Mouse (Mus musculus) embryonic facial prominence, embryonic 12.5 days (tissue): Measurements from ENCODE around the gene Stra6. TPM values are rescaled to one million over a fixed set of nuclear protein-coding genes. Genes with fewer than 3 reads are reported as not detected.

Experiments used
- ATAC-seq: fragments of 200-750 bp; cut with Nextera tagmentation; 2 replicates; pipeline ENCODE4 v1.8.0; 2017; ENCODE audit not compliant: insufficient number of reproducible peaks, insufficient read depth, low FRiP score, low TSS enrichment
- H3K27ac ChIP-seq: fragments of 300-500 bp; sonication (generic); 2 replicates; pipeline ENCODE4 v1.5.1; 2016; ENCODE audit warnings: mild to moderate bottlenecking
- H3K27me3 ChIP-seq: fragments of 300-500 bp; sonication (generic); 2 replicates; pipeline ENCODE4 v1.6.1; 2016; ENCODE audit warnings: mild to moderate bottlenecking, moderate library complexity
- H3K36me3 ChIP-seq: fragments of 300-500 bp; sonication (generic); 2 replicates; pipeline ENCODE4 v1.6.1; 2016; ENCODE audit warnings: mild to moderate bottlenecking
- H3K4me1 ChIP-seq: fragments of 300-500 bp; sonication (generic); 2 replicates; pipeline ENCODE4 v1.6.1; 2016
- H3K4me2 ChIP-seq: fragments of 300-500 bp; sonication (generic); replicated peaks from 2 replicates; pipeline ENCODE4 v1.6.1; 2016; ENCODE audit warnings: mild to moderate bottlenecking, moderate library complexity
- H3K4me3 ChIP-seq: fragments of 300-500 bp; sonication (generic); 2 replicates; pipeline ENCODE4 v1.5.1; 2016; ENCODE audit warnings: mild to moderate bottlenecking
- H3K9ac ChIP-seq: fragments of 300-500 bp; sonication (generic); 2 replicates; pipeline ENCODE4 v1.6.1; 2016; ENCODE audit warnings: mild to moderate bottlenecking, moderate library complexity
- H3K9me3 ChIP-seq: fragments of 300-500 bp; sonication (generic); 2 replicates; pipeline ENCODE4 v1.6.1; 2016; ENCODE audit warnings: mild to moderate bottlenecking, moderate library complexity
- WGBS: fragments of 180-500 bp; shearing (Covaris S2); methylation state at CpG from one replicate; pipeline ENCODE4 v1.1.7; 2016; 5-methylcytosine and 5-hydroxymethylcytosine counted together
- polyA plus RNA-seq: library from polyadenylated mRNA; unstranded; fragments of >200 nt; fragmentation: Nextera tagmentation; extraction: Ambion mirVana; gene quantifications from 2 replicates; pipeline ENCODE4 v1.2.1, GENCODE M21; 2016

Stra6 gene
- polyA plus RNA-seq, 1 experiment from 2014 or later: 38.1 TPM

DNA sequence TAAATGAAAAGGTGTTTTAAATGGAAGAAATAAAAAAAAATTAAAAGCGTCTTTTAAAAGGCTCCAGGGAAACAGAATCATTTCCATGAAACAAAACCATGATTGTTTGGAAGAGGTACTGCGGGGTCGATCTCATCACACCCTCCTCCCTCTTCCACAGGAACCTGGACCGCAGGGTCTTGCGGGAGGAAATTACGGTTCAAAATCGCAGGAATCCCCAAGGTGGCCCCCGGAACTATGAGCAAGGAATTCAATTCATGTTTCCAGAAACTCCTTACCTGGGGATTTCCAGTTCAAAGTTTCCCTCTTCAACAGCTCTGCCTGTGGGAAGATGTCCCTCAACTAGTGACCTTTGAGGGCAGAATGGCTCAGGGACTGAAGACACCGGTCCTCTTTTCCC is 50.4 kb downstream of the Stra6 start:
- no peak overlapping the region for H3K9ac ChIP-seq
- H3K4me3 ChIP-seq: no peak overlapping the region
- H3K4me2 ChIP-seq: peak overlapping the region; percentile 42
- peak overlapping the region; percentile 84 for H3K27ac ChIP-seq
- no peaks in the 10 kb centered on the region for H3K27me3 ChIP-seq
- H3K4me1 ChIP-seq: peaks cover 60% of the 10 kb centered on the region
- no peaks in the 10 kb centered on the region for H3K9me3 ChIP-seq
- 0% methylated on average over 9 of the region's 9 CpGs for WGBS
- ATAC-seq: no peak
- no peaks in the 10 kb centered on the region for H3K36me3 ChIP-seq

DNA sequence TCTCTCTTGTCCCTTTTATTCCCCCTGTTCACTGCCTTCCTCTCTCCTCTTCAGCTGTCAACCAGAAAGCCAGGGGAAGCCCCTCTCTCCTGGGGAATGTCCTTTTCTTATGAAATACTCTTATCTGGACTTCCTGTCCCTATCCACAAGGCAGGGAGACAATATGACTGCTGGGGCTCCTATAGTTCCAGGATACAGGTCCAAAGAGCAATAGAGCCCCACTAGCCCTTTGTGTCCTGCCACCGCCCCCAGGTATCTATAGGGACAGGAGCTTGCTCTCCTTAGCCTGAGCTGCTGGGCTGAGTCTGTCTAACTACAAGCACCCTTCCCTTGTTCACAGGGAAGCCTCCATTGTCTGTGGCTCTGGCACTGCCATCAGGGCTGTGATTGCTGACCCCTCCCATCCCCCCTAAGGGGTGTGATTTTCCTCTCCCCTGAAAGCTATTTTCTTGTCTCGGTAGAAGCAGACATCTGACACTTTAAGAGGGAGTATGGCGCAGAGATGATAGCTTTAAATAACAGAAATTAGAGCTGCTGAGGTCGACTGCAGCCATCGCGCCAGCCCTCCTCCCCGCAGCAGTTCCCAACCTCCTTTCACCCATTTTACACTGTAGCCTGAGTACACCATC is 51.8 kb downstream of the Stra6 start:
- Histone ChIP-seq H3K27me3 (no peaks in the 10 kb centered on the region), H3K9me3 (no peaks in the 10 kb centered on the region), H3K4me2 (no peak overlapping the region), H3K27ac (peak overlapping the region; percentile 84), H3K4me1 (peaks cover 60% of the 10 kb centered on the region), H3K9ac (no peak overlapping the region), H3K36me3 (no peaks in the 10 kb centered on the region), H3K4me3 (no peak overlapping the region)
- ATAC-seq: no peak
- 16% methylated on average over 7 of the region's 7 CpGs for WGBS

GRCm38 (mm10) chr9:58116024-58116651 is 52.5 kb downstream of the Stra6 start:
- Histone ChIP-seq H3K4me1 (peaks cover 54% of the 10 kb centered on the region), H3K4me2 (no peak overlapping the region), H3K9me3 (no peaks in the 10 kb centered on the region), H3K4me3 (no peak overlapping the region), H3K36me3 (no peaks in the 10 kb centered on the region), H3K27ac (peak overlapping the region; percentile 84), H3K9ac (no peak overlapping the region), H3K27me3 (no peaks in the 10 kb centered on the region)
- WGBS: 34% methylated on average over 7 of the region's 7 CpGs
- no peak for ATAC-seq

GRCm38 (mm10) chr9:58118671-58119070 is 55.1 kb downstream of the Stra6 start, which contains the start of gene Ccdc33:
Ccdc33 (minus strand) TSS chr9:58118823.
- no peak within 1 kb of the TSS for H3K9ac ChIP-seq
- ATAC-seq: no peak
- H3K9me3 ChIP-seq: no peaks in the 10 kb centered on the region
- no peaks in the 10 kb centered on the region for H3K27me3 ChIP-seq
- H3K36me3 ChIP-seq: no peaks in the 10 kb centered on the region
- H3K4me2 ChIP-seq: no peak within 1 kb of the TSS
- peaks cover 34% of the 10 kb centered on the region for H3K4me1 ChIP-seq
- WGBS: 31% methylated on average over 2 of the region's 2 CpGs
- no peak within 1 kb of the TSS for H3K4me3 ChIP-seq
- H3K27ac ChIP-seq: no peak within 1 kb of the TSS

- peak overlapping the region; percentile 67 for H3K27ac ChIP-seq
Observed at GRCm38 (mm10) chr9:58125085-58125484, 61.5 kb downstream of the Stra6 start.

GRCm38 (mm10) chr9:58125811-58126210 is 62.2 kb downstream of the Stra6 start:
- H3K9me3 ChIP-seq: no peaks in the 10 kb centered on the region
- no peak for ATAC-seq
- H3K4me3 ChIP-seq: no peak overlapping the region
- no peak overlapping the region for H3K4me2 ChIP-seq
- peaks cover 53% of the 10 kb centered on the region for H3K4me1 ChIP-seq
- H3K27ac ChIP-seq: peak overlapping the region; percentile 67; the same call in 1 of the 2 replicates
- no peak overlapping the region for H3K9ac ChIP-seq
- 14% methylated on average over 4 of the region's 4 CpGs for WGBS
- H3K36me3 ChIP-seq: no peaks in the 10 kb centered on the region
- H3K27me3 ChIP-seq: no peaks in the 10 kb centered on the region

More at GRCm38 (mm10) chr9:58125085-58125484, 61.5 kb downstream of the Stra6 start:
- WGBS: 41% methylated on average over 3 of the region's 3 CpGs
- Histone ChIP-seq H3K4me1 (peaks cover 46% of the 10 kb centered on the region), H3K4me2 (no peak overlapping the region), H3K9ac (no peak overlapping the region), H3K4me3 (no peak overlapping the region), H3K9me3 (no peaks in the 10 kb centered on the region), H3K27me3 (no peaks in the 10 kb centered on the region), H3K36me3 (no peaks in the 10 kb centered on the region)
- ATAC-seq: no peak

GRCm38 (mm10) chr9:58128926-58129413 is 65.4 kb downstream of the Stra6 start:
- Histone ChIP-seq H3K27me3 (no peaks in the 10 kb centered on the region), H3K9me3 (no peaks in the 10 kb centered on the region), H3K36me3 (no peaks in the 10 kb centered on the region), H3K27ac (peak overlapping the region; percentile 92), H3K4me2 (peak overlapping the region; percentile 46), H3K9ac (peak overlapping the region; percentile 37), H3K4me1 (peaks cover 80% of the 10 kb centered on the region), H3K4me3 (peak overlapping the region; percentile 18; the same call in 1 of the 2 replicates)
- 3% methylated on average over 13 of the region's 13 CpGs for WGBS
- peak; percentile 70 for ATAC-seq

- ATAC-seq: no peak
- Histone ChIP-seq H3K9me3 (no peaks in the 10 kb centered on the region), H3K4me2 (peak overlapping the region; percentile 46), H3K36me3 (no peaks in the 10 kb centered on the region), H3K9ac (peak overlapping the region; percentile 37), H3K27me3 (no peaks in the 10 kb centered on the region), H3K27ac (peak overlapping the region; percentile 92), H3K4me1 (peaks cover 81% of the 10 kb centered on the region), H3K4me3 (peak overlapping the region; percentile 18; the same call in 1 of the 2 replicates)
- 10% methylated on average over 8 of the region's 8 CpGs for WGBS
Observed at GRCm38 (mm10) chr9:58129508-58129907, 65.9 kb downstream of the Stra6 start.

- peaks cover 81% of the 10 kb centered on the region for H3K4me1 ChIP-seq
- H3K4me2 ChIP-seq: peak overlapping the region; percentile 46; the same call in 1 of the 2 replicates
- H3K36me3 ChIP-seq: no peaks in the 10 kb centered on the region
- no peaks in the 10 kb centered on the region for H3K27me3 ChIP-seq
- H3K4me3 ChIP-seq: no peak overlapping the region
- H3K9me3 ChIP-seq: no peaks in the 10 kb centered on the region
- no peak for ATAC-seq
- H3K9ac ChIP-seq: no peak overlapping the region
- WGBS: 40% methylated on average over 3 of the region's 3 CpGs
- H3K27ac ChIP-seq: peak overlapping the region; percentile 92; the same call in 1 of the 2 replicates
Observed at GRCm38 (mm10) chr9:58130909-58131308, 67.3 kb downstream of the Stra6 start.

DNA sequence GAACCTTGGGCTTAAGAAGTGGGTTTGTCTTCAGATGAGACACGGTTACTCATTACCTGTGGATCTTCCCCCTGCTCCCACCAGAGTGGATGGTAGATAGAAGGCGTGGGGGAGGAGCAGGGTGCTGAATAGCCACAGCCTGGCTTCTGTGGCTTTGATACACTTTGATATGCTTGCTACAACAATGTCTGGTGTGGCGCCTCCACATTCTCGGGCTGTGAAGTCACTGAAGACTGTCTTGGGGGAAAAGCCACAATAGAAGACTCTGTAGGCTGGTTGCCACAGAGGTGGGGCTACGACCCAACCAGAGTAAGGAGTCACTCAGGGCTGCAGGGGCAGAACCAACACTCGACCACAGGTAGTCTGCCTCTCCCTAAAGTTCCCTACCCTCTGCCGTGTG is 68.1 kb downstream of the Stra6 start:
- peaks cover 89% of the 10 kb centered on the region for H3K4me1 ChIP-seq
- no peaks in the 10 kb centered on the region for H3K9me3 ChIP-seq
- no peak for ATAC-seq
- no peak overlapping the region for H3K9ac ChIP-seq
- no peak overlapping the region for H3K4me2 ChIP-seq
- no peak overlapping the region for H3K27ac ChIP-seq
- WGBS: 67% methylated on average over 7 of the region's 7 CpGs
- no peak overlapping the region for H3K4me3 ChIP-seq
- H3K27me3 ChIP-seq: no peaks in the 10 kb centered on the region
- no peaks in the 10 kb centered on the region for H3K36me3 ChIP-seq

DNA sequence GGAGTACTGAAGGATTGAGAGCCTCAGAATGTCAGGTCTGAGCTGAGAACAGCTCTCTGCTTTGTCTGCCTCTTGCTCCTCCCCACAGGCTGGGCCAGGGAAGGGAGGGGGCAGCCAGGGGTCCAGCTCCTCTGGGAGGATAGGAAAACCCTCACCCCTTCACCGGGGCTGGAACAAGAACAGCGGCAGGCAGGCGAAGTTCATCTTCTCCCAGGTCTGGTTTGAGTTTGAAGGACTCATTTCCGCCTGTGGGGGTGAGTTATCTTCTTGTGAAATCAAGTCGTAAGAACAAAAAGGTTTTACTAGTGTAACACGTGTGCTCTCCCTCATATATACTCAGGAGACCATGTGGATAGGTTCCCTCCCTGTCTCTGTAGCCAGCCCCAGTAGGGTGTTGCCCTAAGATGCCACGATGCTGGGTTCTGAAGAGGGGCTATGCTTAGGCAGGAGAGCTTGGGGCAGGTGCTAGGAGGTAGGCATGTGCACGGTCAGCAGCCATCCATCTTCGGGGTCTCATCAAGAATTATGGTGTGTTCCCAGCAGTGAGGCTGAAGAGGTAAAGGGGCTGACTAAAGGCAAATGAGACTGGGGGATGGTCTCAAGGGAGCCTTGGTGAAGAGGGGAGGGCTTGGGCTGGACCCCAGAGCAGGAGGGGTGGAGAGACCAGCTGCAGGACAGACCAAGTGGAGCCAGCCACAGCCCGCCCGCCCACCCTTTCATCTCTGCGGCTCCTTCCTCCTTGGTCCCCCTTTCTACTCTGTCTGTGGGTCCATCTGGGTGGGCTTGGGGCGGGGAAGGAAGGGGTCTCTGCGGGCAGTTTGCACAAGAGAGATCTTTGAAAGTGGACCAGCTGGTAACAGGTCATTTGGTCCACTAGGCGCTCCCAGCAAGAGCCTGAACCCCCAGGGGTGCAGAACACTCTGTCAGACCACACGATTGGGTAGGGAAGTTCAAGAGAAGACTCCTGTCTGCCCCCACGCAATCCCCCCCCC is 70.6 kb downstream of the Stra6 start:
- no peak overlapping the region for H3K9ac ChIP-seq
- H3K36me3 ChIP-seq: no peaks in the 10 kb centered on the region
- WGBS: 10% methylated on average over 16 of the region's 17 CpGs
- H3K27ac ChIP-seq: peak overlapping the region; percentile 92
- peaks cover 91% of the 10 kb centered on the region for H3K4me1 ChIP-seq
- H3K4me3 ChIP-seq: no peak overlapping the region
- no peaks in the 10 kb centered on the region for H3K9me3 ChIP-seq
- no peaks in the 10 kb centered on the region for H3K27me3 ChIP-seq
- peak; percentile 61 for ATAC-seq
- H3K4me2 ChIP-seq: peak overlapping the region; percentile 33
